Mouse (Mus musculus): ENCODE data around the gene Rab44.

- TF ChIP-seq GATA1 (IDR thresholded peaks at IDR 0.05; ENCODE audit: borderline replicate concordance, low read length): no peak
- TF ChIP-seq FLI1 (IDR thresholded peaks at IDR 0.05; ENCODE audit: low read length): no peak
These were observed 59.2 kb downstream of the Rab44 start for GRCm38 (mm10) chr17:29173165-29173564.
